Comparison of ENCODE assay signal across 13 mouse cellular contexts in genomic region chr9:53750899-53751298, GRCm38 (mm10). TPM values are rescaled to one million over a fixed set of nuclear protein-coding genes. Genes with fewer than 3 reads are reported as not detected.
A peak's percentile ranks its signal among the peaks of the same experiment; 100 is the strongest.
DNase-seq lines count a peak whose midpoint lies in the region; ATAC-seq and TF ChIP-seq lines count a peak whose summit lies in the region.
"Had no signal": no experiment of that assay in that cellular context is flagged by ENCODE, and none has a peak within 500 bp of the region (broad histone marks: within the 10 kb centered on the region; RNA-seq: fewer than 3 reads in every experiment).

No protein-coding gene starts in this region.

- H3K4me1 ChIP-seq in liver, adult 2 months (ENCODE audit: control insufficient read depth, insufficient read depth, low read length): no peaks in the 10 kb centered on the region
- no peaks in the 10 kb centered on the region for H3K4me1 ChIP-seq in liver, embryonic 11.5 days (replicated peaks; ENCODE audit: control insufficient read depth, insufficient read depth, low read length)
- no peaks in the 10 kb centered on the region for H3K4me1 ChIP-seq in MEL (ENCODE audit: control insufficient read depth in 1 of 2, insufficient read depth in 2 of 2, low read length in 2 of 2)
- H3K4me1 ChIP-seq: hindbrain, embryonic 12.5 days; limb, embryonic 13.5 days; megakaryocyte, embryonic 14.5 days had no signal

- TF ChIP-seq EP300 in MEL (IDR thresholded peaks at IDR 0.05; ENCODE audit: low read depth in 1 of 2, low read length in 2 of 2): no peak

- no peak overlapping the region for H3K27ac ChIP-seq in liver, adult 2 months (replicated peaks; ENCODE audit: insufficient read depth, low read depth, low read length)
- no peak overlapping the region for H3K27ac ChIP-seq in liver, embryonic 11.5 days (ENCODE audit: low read depth, low read length)
- no peak overlapping the region for H3K27ac ChIP-seq in MEL (ENCODE audit: control insufficient read depth, low read depth, low read length)
- H3K27ac ChIP-seq: hindbrain, embryonic 12.5 days; limb, embryonic 13.5 days had no signal

- no peak for ATAC-seq in liver, embryonic 11.5 days (replicated peaks; ENCODE audit: low FRiP score)
- peak; percentile 56 for ATAC-seq in CD4-positive, CD25-positive, alpha-beta regulatory T cell, adult 4 months
- ATAC-seq: activated CD4-positive, CD25-positive, alpha-beta regulatory T cell, adult 4 months; forebrain, embryonic 14.5 days had no signal

- no peak for TF ChIP-seq POLR2A in liver, adult 2 months (IDR thresholded peaks at IDR 0.05; ENCODE audit: extremely low read depth, insufficient read depth, low read length)
- TF ChIP-seq POLR2A in MEL (IDR thresholded peaks at IDR 0.05; ENCODE audit: control insufficient read depth in 1 of 2, insufficient read depth in 1 of 2, low read depth in 1 of 2, low read length in 2 of 2, poor library complexity in 1 of 2): no peak

- no peak overlapping the region for H3K4me2 ChIP-seq in liver, embryonic 11.5 days
- H3K4me2 ChIP-seq: hindbrain, embryonic 12.5 days; limb, embryonic 13.5 days had no signal

- DNase-seq in liver, adult 2 months (ENCODE audit: extremely low read depth, low read depth, low spot score): peak; percentile 9
- no peak for DNase-seq in liver, embryonic 11.5 days (ENCODE audit: low spot score)
- DNase-seq in MEL (ENCODE audit: low read depth, low spot score): peak; percentile 26
- DNase-seq in mesoderm, embryonic 11.5 days (ENCODE audit: low read depth, low spot score): peak; percentile 8
- DNase-seq in ovary, postnatal 10 days (ENCODE audit: low spot score): no peak
- DNase-seq in layer of hippocampus, postnatal 10 days (ENCODE audit: low spot score in 2 of 2): no peak
- DNase-seq: kidney, postnatal 4 days had no signal

- WGBS in liver, adult 2 months: 42% methylated on average over 5 of the region's 5 CpGs
- 32% methylated on average over 5 of the region's 5 CpGs for WGBS in liver, embryonic 11.5 days

- no peaks in the 10 kb centered on the region for H3K27me3 ChIP-seq in liver, adult 2 months (ENCODE audit: control insufficient read depth, insufficient read depth, low read length)
- H3K27me3 ChIP-seq in liver, embryonic 11.5 days (replicated peaks; ENCODE audit: control insufficient read depth, insufficient read depth, low read length): peaks cover 3% of the 10 kb centered on the region; the same call in 1 of the 2 replicates
- peaks cover 0 to 2% of the 10 kb centered on the region in 2 experiments; a peak in 3 of 4 replicates for H3K27me3 ChIP-seq in MEL (ENCODE audit: control insufficient read depth in 1 of 2, insufficient read depth in 2 of 2, low read length in 2 of 2)

- H3K36me3 ChIP-seq in liver, adult 2 months (ENCODE audit: control insufficient read depth, insufficient read depth, low read length): no peaks in the 10 kb centered on the region
- H3K36me3 ChIP-seq in liver, embryonic 11.5 days (ENCODE audit: control insufficient read depth, insufficient read depth, low read length): no peaks in the 10 kb centered on the region
- no peaks in the 10 kb centered on the region for H3K36me3 ChIP-seq in MEL (ENCODE audit: control insufficient read depth in 1 of 2, insufficient read depth in 2 of 2, low read length in 2 of 2)
- H3K36me3 ChIP-seq: hindbrain, embryonic 12.5 days; limb, embryonic 13.5 days had no signal

- H3K79me2 ChIP-seq in liver, adult 2 months (ENCODE audit: control insufficient read depth, insufficient read depth, low read length): no peaks in the 10 kb centered on the region
- no peaks in the 10 kb centered on the region for H3K79me2 ChIP-seq in MEL (ENCODE audit: control insufficient read depth, insufficient read depth, low read length, poor library complexity)

- TF ChIP-seq RAD21 in MEL (IDR thresholded peaks at IDR 0.05; ENCODE audit: low read depth, low read length): peak; percentile 45

- H3K9me3 ChIP-seq in liver, embryonic 11.5 days (ENCODE audit: control insufficient read depth, low read length): no peaks in the 10 kb centered on the region
- no peaks in the 10 kb centered on the region for H3K9me3 ChIP-seq in MEL (replicated peaks; ENCODE audit: insufficient read depth, low read length)
- H3K9me3 ChIP-seq: hindbrain, embryonic 12.5 days; limb, embryonic 13.5 days had no signal

- H3K9ac ChIP-seq in liver, adult 2 months (ENCODE audit: low read depth, low read length): no peak overlapping the region
- H3K9ac ChIP-seq in liver, embryonic 11.5 days (ENCODE audit: low read depth, low read length): no peak overlapping the region
- H3K9ac ChIP-seq in MEL (ENCODE audit: control insufficient read depth, low read depth, low read length, poor library complexity, severe bottlenecking): no peak overlapping the region
- H3K9ac ChIP-seq: hindbrain, embryonic 12.5 days; limb, embryonic 13.5 days had no signal

- H3K4me3 ChIP-seq in liver, adult 2 months (ENCODE audit: insufficient read depth, low read depth, low read length): no peak overlapping the region
- H3K4me3 ChIP-seq in liver, embryonic 11.5 days (ENCODE audit: low read depth, low read length): no peak overlapping the region
- no peak overlapping the region for H3K4me3 ChIP-seq in MEL (ENCODE audit: control insufficient read depth in 1 of 2, insufficient read depth in 1 of 2, low read depth in 2 of 2, low read length in 2 of 2)
- H3K4me3 ChIP-seq: hindbrain, embryonic 12.5 days; limb, embryonic 13.5 days; megakaryocyte, embryonic 14.5 days had no signal

- no peak for TF ChIP-seq CTCF in liver, adult 2 months (IDR thresholded peaks at IDR 0.05; ENCODE audit: low read depth, low read length)
- peak; percentile 13 to 52 (median 16); a peak in 3 of 6 replicates for TF ChIP-seq CTCF in MEL (IDR thresholded peaks at IDR 0.05 in 2 of 3, conservative IDR thresholded peaks at IDR 0.05 in 1 of 3; ENCODE audit: control insufficient read depth in 1 of 3, insufficient read depth in 1 of 3, low read depth in 2 of 3, low read length in 3 of 3, poor library complexity in 1 of 3, severe bottlenecking in 1 of 3)

TF ChIP-seq in MEL, 35 proteins besides CTCF, POLR2A, EP300 and RAD21:
- no peak for TF ChIP-seq JUND (IDR thresholded peaks at IDR 0.05; ENCODE audit: low read depth, low read length)
- no peak for TF ChIP-seq ZKSCAN1 (IDR thresholded peaks at IDR 0.05; ENCODE audit: low read depth, low read length)
- TF ChIP-seq NRF1 (IDR thresholded peaks at IDR 0.05; ENCODE audit: insufficient read depth, low read depth, low read length, poor library complexity, severe bottlenecking): no peak
- TF ChIP-seq SMC3 (IDR thresholded peaks at IDR 0.05; ENCODE audit: low read depth, low read length): peak; percentile 30

RNA-seq across cellular contexts. Expression of gene Slc35f2, which starts 20.4 kb away (rescaled TPM):
- 0.13 and 0.18 TPM in 2 replicates for total RNA-seq in liver, adult 2 months (2014; rRNA removed)
- polyA plus RNA-seq in liver, adult 2 months (2012; rRNA removed): 0.10 and 0.14 TPM in 2 replicates
- polyA plus RNA-seq in liver, embryonic 11.5 days (2014; fragmentation: Nextera tagmentation; extraction: Ambion mirVana): 0.92 and 1.4 TPM in 2 replicates
- 10 to 100 TPM; 10.5 to 14.8 TPM for polyA plus RNA-seq in CD4-positive, CD25-positive, alpha-beta regulatory T cell, adult 4 months (2017; shearing (Covaris generic))
- total RNA-seq in MEL (2012; rRNA removed): not detected in 2 replicates
- not detected for polyA plus RNA-seq in MEL (2012; ENCODE audit: insufficient read depth in 1 of 2, insufficient read length in 2 of 2, low read depth in 1 of 2, low replicate concordance in 2 of 2, missing spikeins in 1 of 2)
- 1 to 10 TPM; 9.4 to 9.8 TPM for total RNA-seq in layer of hippocampus, postnatal 10 days (2021)

RNA-seq across cellular contexts. Expression of gene Rab39, which starts 44.9 kb away (rescaled TPM):
- total RNA-seq in liver, adult 2 months (2014; rRNA removed): 0.83 and 1.0 TPM in 2 replicates
- polyA plus RNA-seq in liver, adult 2 months (2012; rRNA removed): 0.10 and 0.26 TPM in 2 replicates
- 0.60 and 0.92 TPM in 2 replicates for polyA plus RNA-seq in liver, embryonic 11.5 days (2014; fragmentation: Nextera tagmentation; extraction: Ambion mirVana)
- polyA plus RNA-seq in CD4-positive, CD25-positive, alpha-beta regulatory T cell, adult 4 months (2017; shearing (Covaris generic)): not detected
- 0.07 TPM in 1 of 2 replicates, not detected in the other for total RNA-seq in MEL (2012; rRNA removed)
- under 1 TPM in 1 of 2 experiments, not detected in 1; 0.10 TPM for polyA plus RNA-seq in MEL (2012; ENCODE audit: insufficient read depth in 1 of 2, insufficient read length in 2 of 2, low read depth in 1 of 2, low replicate concordance in 2 of 2, missing spikeins in 1 of 2)
- total RNA-seq in layer of hippocampus, postnatal 10 days (2021): 1 to 10 TPM; 1.8 to 1.9 TPM
- polyA plus RNA-seq: activated CD4-positive, CD25-positive, alpha-beta regulatory T cell, adult 4 months had no signal

Comparison
In these comparisons a context has a peak if more than half of its experiments do, and no peak if none do; other contexts are left out.
1. DNase-seq: peak in liver, adult 2 months (single experiment), MEL (single experiment) and mesoderm, embryonic 11.5 days (single experiment); none in liver, embryonic 11.5 days (single experiment), ovary, postnatal 10 days (single experiment) and layer of hippocampus, postnatal 10 days (0 of 2).